Mouse (Mus musculus) embryonic stem cell, embryonic (primary cell): ENCODE data around the gene Rbm7.

ENCODE experiments used
- CTCF ChIA-PET, 4 experiments: fragments of 300-600 bp in 2 of 4; fragments of 350-600 bp in 2 of 4; sonication (Branson Sonifier 250); formaldehyde crosslinking; loops; one replicate each; lab custom pipeline; 2022; ENCODE audit warnings: inconsistent platforms in 2 of 4; lab: Charles Lee
- POLR2A ChIA-PET, 4 experiments: fragments of 300-600 bp in 2 of 4; fragments of 350-600 bp in 2 of 4; sonication (Branson Sonifier 250); formaldehyde crosslinking; loops; one replicate each; lab custom pipeline; 2022; ENCODE audit warnings: antibody characterized with exemption in 4 of 4, inconsistent platforms in 1 of 4; lab: Charles Lee

The Rbm7 gene

DNA sequence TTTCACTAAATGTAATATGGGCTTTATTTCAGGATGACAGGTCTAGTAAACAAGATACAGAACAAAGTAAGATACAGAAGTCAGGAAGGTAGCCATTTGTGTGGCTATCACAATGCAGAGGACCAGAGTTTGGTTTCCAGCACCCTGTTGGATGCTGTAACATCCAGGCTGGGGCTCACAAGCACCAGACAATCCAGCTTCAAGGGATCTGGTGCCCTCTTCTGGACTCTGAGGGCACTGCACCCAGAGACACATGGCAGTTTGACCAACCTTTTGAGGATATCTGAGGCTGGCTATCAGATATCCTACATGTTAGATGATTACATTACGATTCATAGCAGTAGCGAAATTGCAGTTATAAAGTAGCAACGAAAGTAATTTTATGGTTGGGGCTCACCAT lies 29.4 kb downstream of the Rbm7 start:
- CTCF ChIA-PET: interaction anchor here in 3 of 4 experiments (0.7 to 3.4 kb wide), 11 partner anchors 14 to 243 kb away, joined by 3 to 25 read pairs (median 3); no protein-coding TSS in a partner anchor
- POLR2A ChIA-PET: interaction anchor here in 2 of 4 experiments (0.6 to 1.7 kb wide), 5 partner anchors 16 to 132 kb away, joined by 3 to 5 read pairs (median 3); partner anchors contain the start of genes Gm5617 (in 2 of the 2) and Rbm7 (in 2 of the 2)

DNA sequence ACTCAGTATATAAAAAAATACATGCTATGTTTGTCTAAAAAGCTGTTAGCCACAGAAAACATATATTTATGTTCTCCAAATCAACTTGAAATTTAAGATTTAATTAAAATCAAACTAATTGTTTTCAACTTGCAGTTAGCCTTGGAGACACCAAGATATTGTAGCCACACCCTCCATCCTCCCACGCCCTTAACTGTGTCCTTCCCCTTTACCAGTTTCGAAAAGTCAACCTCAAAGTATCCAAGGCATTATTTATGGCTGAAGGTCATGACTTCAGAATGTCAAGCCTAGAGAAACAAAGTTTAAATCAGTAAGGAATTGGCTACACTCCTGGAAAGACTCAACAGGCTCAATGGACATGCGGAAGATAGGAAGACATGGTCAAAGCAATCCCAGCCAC lies 33.6 kb downstream of the Rbm7 start:
- CTCF ChIA-PET: interaction anchor here in 2 of 4 experiments (1.3 kb wide), 2 partner anchors 13 to 195 kb away, joined by 3 to 4 read pairs; no protein-coding TSS in a partner anchor
- POLR2A ChIA-PET: no interaction called here

DNA sequence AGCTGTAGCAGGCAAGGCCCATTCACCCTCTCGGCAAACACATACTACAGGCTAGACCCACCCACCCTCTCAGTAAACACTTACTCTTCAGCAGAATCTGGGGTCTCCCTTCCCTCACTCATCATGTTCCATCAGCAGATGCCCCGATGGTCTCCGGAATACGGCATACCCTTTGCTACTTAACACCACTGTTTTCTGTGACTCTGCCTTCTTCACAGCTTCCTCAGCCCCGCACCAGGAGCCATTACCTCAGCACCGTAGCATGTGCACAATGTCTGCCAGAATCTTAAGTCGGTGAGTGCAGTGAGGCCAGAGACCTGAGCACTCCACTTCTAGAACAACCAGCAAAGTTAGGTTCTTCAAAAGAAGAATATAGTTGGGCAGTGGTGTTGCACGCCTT lies 34.4 kb downstream of the Rbm7 start:
- ChIA-PET CTCF (interaction anchor here in 3 of 4 experiments (0.7 to 1.3 kb wide), 4 partner anchors 14 to 288 kb away, joined by 3 to 4 read pairs (median 4); no protein-coding TSS in a partner anchor), POLR2A (interaction anchor here in 2 of 4 experiments (0.7 kb wide), 2 partner anchors 139 to 164 kb away, joined by 4 to 5 read pairs; no protein-coding TSS in a partner anchor)

DNA sequence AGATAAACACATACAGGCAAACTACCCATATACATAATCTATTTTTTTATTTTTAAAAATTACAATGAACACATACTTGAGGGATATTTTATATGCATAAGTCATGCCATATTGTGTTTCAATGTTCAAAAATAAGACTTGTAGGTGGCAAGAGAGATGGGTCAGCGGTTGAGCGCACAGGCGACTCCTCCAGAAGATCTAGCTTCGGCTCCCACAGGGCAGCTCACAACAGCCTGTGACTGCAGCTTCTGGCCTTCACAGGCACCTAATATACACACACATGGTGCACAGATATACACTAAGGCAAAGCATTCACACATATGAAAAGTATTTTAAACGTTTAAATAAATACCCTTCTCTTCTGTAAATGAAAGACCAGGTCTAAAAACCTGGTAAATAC lies 35.7 kb downstream of the Rbm7 start:
- CTCF ChIA-PET: interaction anchor here (0.6 to 2.3 kb wide), 12 partner anchors 11 to 1096 kb away, joined by 3 to 13 read pairs (median 3); no protein-coding TSS in a partner anchor
- POLR2A ChIA-PET: interaction anchor here in 1 of 4 experiments (0.6 kb wide), 1 partner anchor 157 kb away, joined by 6 read pairs; no protein-coding TSS in a partner anchor

DNA sequence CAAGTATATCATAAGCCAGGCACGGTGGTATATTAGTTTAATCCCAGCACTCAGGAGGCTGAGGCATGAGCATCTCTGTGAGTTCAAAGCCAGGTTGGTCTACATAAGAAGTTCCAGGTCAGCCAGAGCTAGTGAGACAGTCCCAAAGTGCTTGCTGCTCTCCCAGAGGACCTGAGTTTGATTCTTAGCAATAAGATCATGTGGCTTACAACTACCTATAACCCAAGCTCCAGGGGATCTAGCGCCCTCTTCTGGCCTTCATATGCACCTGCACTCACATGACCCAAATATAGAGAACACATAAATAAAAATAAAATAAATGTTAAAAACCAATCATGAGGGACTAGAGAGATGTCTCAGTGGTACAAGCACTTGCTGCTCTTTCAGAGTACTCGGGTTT lies 36.2 kb downstream of the Rbm7 start:
- CTCF ChIA-PET: interaction anchor here (0.6 to 2.3 kb wide), 13 partner anchors 9 to 437 kb away, joined by 3 to 13 read pairs (median 3); partner anchors contain the start of genes Gm5617 (in 1 of the 4) and Rbm7 (in 1 of the 4)
- POLR2A ChIA-PET: interaction anchor here in 1 of 4 experiments (0.6 to 0.9 kb wide), 2 partner anchors 36 to 157 kb away, joined by 3 to 6 read pairs; partner anchors contain the start of genes Gm5617 and Rbm7

DNA sequence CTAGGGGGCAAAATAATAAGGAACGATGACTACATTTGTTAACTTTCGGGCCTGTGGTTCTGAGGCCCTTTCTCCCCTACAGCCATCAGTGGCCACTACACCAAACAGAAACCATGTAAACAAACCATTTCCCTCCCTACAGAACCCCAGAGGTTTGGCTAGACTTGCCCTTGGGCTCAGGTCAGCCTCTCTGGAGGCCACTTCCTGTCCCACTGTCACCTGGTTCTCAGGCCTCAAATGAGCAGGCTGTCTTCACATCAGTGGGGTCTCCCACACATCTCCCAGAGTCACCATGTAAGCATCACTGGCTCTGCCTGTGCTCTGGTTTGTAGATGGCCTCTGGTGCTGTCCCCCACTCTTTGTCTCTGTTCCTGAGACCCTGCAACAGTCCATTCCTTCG lies 39.1 kb downstream of the Rbm7 start:
- CTCF ChIA-PET: no interaction called here
- POLR2A ChIA-PET: no interaction called here

DNA sequence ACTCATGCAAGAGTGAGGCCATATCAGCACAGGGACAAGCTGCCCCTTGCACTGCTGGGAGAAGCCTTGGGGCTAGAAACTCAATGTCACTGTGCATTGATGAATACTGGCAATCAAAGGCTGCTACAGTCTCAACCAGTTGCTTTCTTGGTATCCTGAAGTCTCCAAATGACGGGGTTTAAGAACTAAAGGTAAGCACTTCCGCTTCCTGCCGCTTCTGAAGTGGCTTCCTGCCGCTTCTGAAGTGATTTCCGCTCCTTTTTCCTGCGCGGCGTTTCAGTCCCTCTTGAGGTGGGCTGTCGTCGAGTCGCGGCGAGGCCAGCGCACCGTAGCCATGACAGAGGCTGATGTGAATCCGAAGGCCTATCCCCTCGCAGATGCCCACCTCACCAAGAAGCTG lies 45.0 kb downstream of the Rbm7 start:
- ChIA-PET POLR2A (no interaction called here), CTCF (no interaction called here)

DNA sequence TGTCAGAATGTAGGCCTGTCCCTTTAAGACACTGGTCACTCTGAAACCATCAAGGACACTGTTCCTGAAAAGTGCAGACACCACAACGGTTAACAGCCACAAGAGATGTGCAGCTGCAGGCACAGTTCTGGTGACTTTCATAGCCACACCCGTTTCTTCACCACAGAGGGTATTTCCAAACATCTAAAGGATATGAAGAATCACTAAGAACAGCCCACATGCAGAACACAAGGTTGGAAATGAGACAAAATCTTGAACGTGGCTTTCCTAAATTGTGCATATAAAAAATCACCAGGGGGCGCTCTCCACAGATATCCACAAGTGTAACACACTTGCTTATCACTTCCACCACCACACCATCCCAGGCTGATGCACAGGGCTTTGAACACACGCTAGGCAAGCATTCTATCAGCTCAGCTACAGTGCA lies 47.3 kb downstream of the Rbm7 start:
- ChIA-PET CTCF (interaction anchor here in 1 of 4 experiments (0.6 to 0.9 kb wide), 2 partner anchors 17 to 171 kb away, joined by 3 read pairs; no protein-coding TSS in a partner anchor), POLR2A (interaction anchor here in 1 of 4 experiments (1.3 kb wide), 1 partner anchor 19 kb away, joined by 3 read pairs; no protein-coding TSS in a partner anchor)

DNA sequence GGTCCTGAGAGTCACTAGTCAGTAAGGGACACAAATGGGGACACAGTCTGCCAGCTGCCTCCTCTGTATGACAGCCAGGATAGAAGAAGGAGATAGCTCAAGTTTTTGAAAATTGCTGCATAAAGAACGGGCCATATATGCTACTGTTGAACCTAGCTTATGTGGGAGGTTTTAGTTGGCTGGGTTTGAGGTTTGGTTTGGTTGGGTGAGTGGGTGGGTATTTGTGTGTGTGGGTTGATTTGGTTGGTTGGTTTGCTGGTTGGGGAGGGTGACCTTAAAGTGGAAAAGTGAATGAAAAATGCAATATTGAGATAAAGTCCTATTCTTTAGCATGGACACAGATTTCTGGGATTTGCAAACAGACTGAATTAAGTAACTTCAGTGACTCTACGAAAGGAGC lies 50.3 kb downstream of the Rbm7 start:
- ChIA-PET POLR2A (no interaction called here), CTCF (interaction anchor here in 1 of 4 experiments (2.3 kb wide), 1 partner anchor 14 kb away, joined by 8 read pairs; no protein-coding TSS in a partner anchor)

DNA sequence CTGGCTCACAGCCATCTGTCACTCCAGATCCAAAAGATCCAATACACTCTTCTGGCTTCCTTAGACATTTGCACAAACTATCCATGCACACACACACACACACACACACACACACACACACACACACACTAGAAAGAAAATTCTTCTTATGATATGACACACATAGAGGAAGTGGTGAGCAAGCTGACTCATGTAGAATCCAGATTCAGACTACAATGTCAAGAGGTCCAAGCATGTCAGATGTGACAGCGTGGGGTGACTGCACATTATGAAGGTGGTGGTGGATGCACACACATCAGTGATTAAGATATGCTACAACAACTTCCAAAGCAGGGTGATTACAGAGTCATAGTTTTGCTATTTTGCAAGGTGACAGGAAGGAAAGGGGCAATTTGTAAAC lies 51.2 kb downstream of the Rbm7 start:
- POLR2A ChIA-PET: no interaction called here
- CTCF ChIA-PET: no interaction called here
